Mouse (Mus musculus) myocyte (in vitro differentiated cells): Measurements from ENCODE around the gene Gm17324.

Experiments used
- CEBPB ChIP-seq: IDR thresholded peaks from 2 replicates; pipeline ENCODE4 v1.6.1; 2011; ENCODE audit warnings: mild to moderate bottlenecking, moderate library complexity; ENCODE audit not compliant: poor library complexity, insufficient read depth, severe bottlenecking
- E2F4 ChIP-seq: IDR thresholded peaks from one replicate; pipeline ENCODE4 v1.6.1; 2011; ENCODE audit warnings: mild to moderate bottlenecking, control low read depth, moderate library complexity; ENCODE audit not compliant: insufficient read depth
- MAX ChIP-seq: IDR thresholded peaks from one replicate; pipeline ENCODE4 v1.6.1; 2011; ENCODE audit warnings: low read depth, mild to moderate bottlenecking, control low read depth
- MYOG ChIP-seq, 3 experiments: IDR thresholded peaks; one replicate each; pipeline ENCODE4 v1.6.1; 2011; ENCODE audit warnings: control low read depth in 2 of 3, low read depth in 2 of 3, mild to moderate bottlenecking in 2 of 3; ENCODE audit not compliant: insufficient read length in 2 of 3, control insufficient read depth in 1 of 3, insufficient read depth in 1 of 3
- POLR2A ChIP-seq: IDR thresholded peaks from one replicate; pipeline ENCODE4 v1.6.1; 2011; ENCODE audit warnings: low read depth, mild to moderate bottlenecking, control low read depth, moderate library complexity; ENCODE audit not compliant: insufficient read length
- POLR2AphosphoS2 ChIP-seq: IDR thresholded peaks from one replicate; pipeline ENCODE4 v1.6.1; 2011; ENCODE audit warnings: low read depth, control low read depth; ENCODE audit not compliant: insufficient read length
- REST ChIP-seq: IDR thresholded peaks from one replicate; pipeline ENCODE4 v1.6.1; 2011; ENCODE audit warnings: mild to moderate bottlenecking, control low read depth, moderate library complexity; ENCODE audit not compliant: insufficient read depth, insufficient read length
- SRF ChIP-seq: IDR thresholded peaks from one replicate; pipeline ENCODE4 v1.6.1; 2011; ENCODE audit warnings: low read depth; ENCODE audit not compliant: control insufficient read depth, insufficient read length
- TCF12 ChIP-seq: IDR thresholded peaks from one replicate; pipeline ENCODE4 v1.6.1; 2011; ENCODE audit warnings: mild to moderate bottlenecking, control low read depth; ENCODE audit not compliant: poor library complexity, insufficient read depth, severe bottlenecking
- TCF3 ChIP-seq: IDR thresholded peaks from one replicate; pipeline ENCODE4 v1.6.1; 2011; ENCODE audit warnings: low read depth, control low read depth; ENCODE audit not compliant: insufficient read length
- USF1 ChIP-seq: IDR thresholded peaks from one replicate; pipeline ENCODE4 v1.6.1; 2011; ENCODE audit warnings: low read depth, mild to moderate bottlenecking, control low read depth, moderate library complexity

DNA sequence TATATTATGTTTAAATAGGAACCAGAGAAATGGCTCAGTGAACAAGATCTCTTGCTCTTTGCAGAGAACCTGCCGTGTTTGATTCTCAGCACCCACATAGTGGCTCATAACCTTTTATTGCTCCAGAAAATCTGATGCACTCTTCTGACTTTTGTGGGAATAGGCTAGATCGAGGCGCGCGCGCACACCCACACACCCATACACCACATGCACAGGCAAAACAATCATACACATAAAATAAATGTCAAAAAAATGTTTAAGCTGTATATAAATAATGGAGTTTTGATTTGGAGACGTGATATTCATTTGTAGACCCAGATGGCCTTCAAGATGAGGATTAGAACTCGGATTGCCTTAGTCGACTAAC lies 997 bp downstream of the Gm17324 start:
- TF ChIP-seq USF1: no peak
- TF ChIP-seq MAX: no peak
- no peak for TF ChIP-seq POLR2A
- TF ChIP-seq REST: no peak
- TF ChIP-seq POLR2AphosphoS2: no peak
- no peak for TF ChIP-seq E2F4
- TF ChIP-seq TCF3: no peak
- TF ChIP-seq SRF: no peak
- TF ChIP-seq MYOG (IDR thresholded peaks at IDR 0.05; ENCODE audit: control insufficient read depth in 1 of 3, insufficient read depth in 1 of 3, insufficient read length in 2 of 3, low read depth in 2 of 3): no peak
- no peak for TF ChIP-seq CEBPB
- TF ChIP-seq TCF12: no peak
